Mouse (Mus musculus): ENCODE data around the gene Hdgfl2. TPM values are rescaled to one million over a fixed set of nuclear protein-coding genes. Genes with fewer than 3 reads are reported as not detected.
A peak's percentile ranks its signal among the peaks of the same experiment; 100 is the strongest.

The Hdgfl2 gene
- total and polyA plus RNA-seq, 3 experiments: 35.3 to 93.6 (median 68.9) TPM

GRCm38 (mm10) chr17:56136558-56136957, 57.1 kb downstream of the Hdgfl2 start:
- Histone ChIP-seq H3K4me1 (ENCODE audit: control insufficient read depth in 1 of 2, insufficient read depth in 2 of 2) (peaks cover 10 to 50% of the 10 kb centered on the region in 2 experiments; a peak in 3 of 4 replicates), H3K4me3 (replicated peaks in 1 of 3; ENCODE audit: low read depth in 2 of 3, low read length in 2 of 3, poor library complexity in 1 of 3) (no peak overlapping the region), H3K27me3 (replicated peaks) (peaks cover 67% of the 10 kb centered on the region), H3K9ac (ENCODE audit: insufficient read depth, low read depth) (no peak overlapping the region), H3K4me2 (ENCODE audit: insufficient read depth, low read depth, poor library complexity, severe bottlenecking) (no peak overlapping the region), H3K9me3 (replicated peaks; ENCODE audit: low read length) (no peaks in the 10 kb centered on the region), H3K79me2 (replicated peaks; ENCODE audit: control insufficient read depth, extremely low read depth, insufficient read depth, poor library complexity, severe bottlenecking) (no peaks in the 10 kb centered on the region), H3K36me3 (replicated peaks in 1 of 2; ENCODE audit: control insufficient read depth in 1 of 2, insufficient read depth in 1 of 2, low read length in 1 of 2) (no peaks in the 10 kb centered on the region), H3K27ac (ENCODE audit: insufficient read depth, low read depth) (no peak overlapping the region)
- in situ Hi-C loops (cut with MboI; ENCODE audit: low pct_ligation_motif_present, low pct_unique_long_range_greater_than_20kb, low sequenced_read_pairs) (no loop called here), dilution Hi-C loops (cut with MboI; ENCODE audit: extremely low pct_ligation_motif_present, extremely low pct_unique_long_range_greater_than_20kb, low sequenced_read_pairs) (no loop called here)
- TF ChIP-seq E2F4 (IDR thresholded peaks at IDR 0.05; ENCODE audit: insufficient replicate concordance, low read depth, low read length) (no peak), JUN (IDR thresholded peaks at IDR 0.05; ENCODE audit: insufficient read depth, low read depth, low read length) (no peak), POLR2A (IDR thresholded peaks at IDR 0.05; ENCODE audit: low read depth, low read length) (no peak), MAZ (IDR thresholded peaks at IDR 0.05; ENCODE audit: low read depth, low read length) (no peak), CHD2 (IDR thresholded peaks at IDR 0.05; ENCODE audit: low read length) (no peak), ZNF384 (IDR thresholded peaks at IDR 0.05; ENCODE audit: low read depth, low read length) (no peak), ZMIZ1 (IDR thresholded peaks at IDR 0.05; ENCODE audit: low read depth, low read length) (no peak), EP300 (IDR thresholded peaks at IDR 0.05; ENCODE audit: low read length) (no peak)
- no peak for DNase-seq (ENCODE audit: extremely low read depth)

- Histone ChIP-seq H3K79me2 (replicated peaks; ENCODE audit: control insufficient read depth, extremely low read depth, insufficient read depth, poor library complexity, severe bottlenecking) (no peaks in the 10 kb centered on the region), H3K27me3 (replicated peaks) (peaks cover 82% of the 10 kb centered on the region), H3K4me2 (ENCODE audit: insufficient read depth, low read depth, poor library complexity, severe bottlenecking) (no peak overlapping the region), H3K36me3 (replicated peaks in 1 of 2; ENCODE audit: control insufficient read depth in 1 of 2, insufficient read depth in 1 of 2, low read length in 1 of 2) (no peaks in the 10 kb centered on the region), H3K9me3 (replicated peaks; ENCODE audit: low read length) (no peaks in the 10 kb centered on the region), H3K4me1 (ENCODE audit: control insufficient read depth in 1 of 2, insufficient read depth in 2 of 2) (peaks cover 7 to 44% of the 10 kb centered on the region in 2 experiments; a peak in 3 of 4 replicates), H3K9ac (ENCODE audit: insufficient read depth, low read depth) (no peak overlapping the region), H3K27ac (ENCODE audit: insufficient read depth, low read depth) (no peak overlapping the region), H3K4me3 (replicated peaks in 1 of 3; ENCODE audit: low read depth in 2 of 3, low read length in 2 of 3, poor library complexity in 1 of 3) (no peak overlapping the region)
- dilution Hi-C loops (cut with MboI; ENCODE audit: extremely low pct_ligation_motif_present, extremely low pct_unique_long_range_greater_than_20kb, low sequenced_read_pairs) (no loop called here), in situ Hi-C loops (cut with MboI; ENCODE audit: low pct_ligation_motif_present, low pct_unique_long_range_greater_than_20kb, low sequenced_read_pairs) (no loop called here)
- no peak for DNase-seq (ENCODE audit: extremely low read depth)
- TF ChIP-seq HCFC1 (IDR thresholded peaks at IDR 0.05; ENCODE audit: low read depth, low read length): peak; percentile 64
- TF ChIP-seq POLR2A (IDR thresholded peaks at IDR 0.05; ENCODE audit: low read depth, low read length): no peak
Measured at GRCm38 (mm10) chr17:56137839-56138613, 58.6 kb downstream of the Hdgfl2 start.

GRCm38 (mm10) chr17:56139355-56139754, 59.9 kb downstream of the Hdgfl2 start:
- Histone ChIP-seq H3K27me3 (replicated peaks) (peaks cover 95% of the 10 kb centered on the region), H3K79me2 (replicated peaks; ENCODE audit: control insufficient read depth, extremely low read depth, insufficient read depth, poor library complexity, severe bottlenecking) (no peaks in the 10 kb centered on the region), H3K4me1 (ENCODE audit: control insufficient read depth in 1 of 2, insufficient read depth in 2 of 2) (peaks cover 7 to 47% of the 10 kb centered on the region in 2 experiments; a peak in 3 of 4 replicates), H3K27ac (ENCODE audit: insufficient read depth, low read depth) (no peak overlapping the region), H3K36me3 (replicated peaks in 1 of 2; ENCODE audit: control insufficient read depth in 1 of 2, insufficient read depth in 1 of 2, low read length in 1 of 2) (no peaks in the 10 kb centered on the region), H3K9me3 (replicated peaks; ENCODE audit: low read length) (no peaks in the 10 kb centered on the region), H3K4me3 (replicated peaks in 1 of 3; ENCODE audit: low read depth in 2 of 3, low read length in 2 of 3, poor library complexity in 1 of 3) (no peak overlapping the region), H3K9ac (ENCODE audit: insufficient read depth, low read depth) (no peak overlapping the region), H3K4me2 (ENCODE audit: insufficient read depth, low read depth, poor library complexity, severe bottlenecking) (peak overlapping the region; percentile 85)
- dilution Hi-C loops (cut with MboI; ENCODE audit: extremely low pct_ligation_motif_present, extremely low pct_unique_long_range_greater_than_20kb, low sequenced_read_pairs) (no loop called here), in situ Hi-C loops (cut with MboI; ENCODE audit: low pct_ligation_motif_present, low pct_unique_long_range_greater_than_20kb, low sequenced_read_pairs) (no loop called here)
- TF ChIP-seq CTCF (conservative IDR thresholded peaks at IDR 0.05 in 1 of 2, IDR thresholded peaks at IDR 0.05 in 1 of 2; ENCODE audit: low read depth in 2 of 2, low read length in 2 of 2) (no peak), RAD21 (IDR thresholded peaks at IDR 0.05; ENCODE audit: low read depth, low read length) (no peak), E2F4 (IDR thresholded peaks at IDR 0.05; ENCODE audit: insufficient replicate concordance, low read depth, low read length) (no peak), POLR2AphosphoS2 (IDR thresholded peaks at IDR 0.05; ENCODE audit: low read depth, low read length) (no peak), ZC3H11A (IDR thresholded peaks at IDR 0.05; ENCODE audit: low read depth, low read length) (no peak), UBTF (IDR thresholded peaks at IDR 0.05; ENCODE audit: low read depth, low read length) (no peak)
- no peak for DNase-seq (ENCODE audit: extremely low read depth)
